Mouse (Mus musculus): ENCODE data around the gene Atrnl1.

GRCm38 (mm10) chr19:58050986-58051385, 440.2 kb downstream of the Atrnl1 start:
- TF ChIP-seq CTCF (IDR thresholded peaks at IDR 0.05; ENCODE audit: extremely low read depth, insufficient read depth, insufficient read length, insufficient replicate concordance): no peak
- TF ChIP-seq POLR2A (IDR thresholded peaks at IDR 0.05; ENCODE audit: low read depth, low read length): no peak
